In genomic region chr16:8424161-8424970, GRCm38 (mm10) we compare ENCODE assay signal across 8 mouse cellular contexts. TPM values are rescaled to one million over a fixed set of nuclear protein-coding genes. Genes with fewer than 3 reads are reported as not detected.
DNase-seq lines count a peak whose midpoint lies in the region; ATAC-seq lines count a peak whose summit lies in the region.

No protein-coding gene starts in this region.

- H3K27me3 ChIP-seq in hindbrain, embryonic 11.5 days (ENCODE audit: control insufficient read depth, insufficient read depth, low read length): peaks cover 31% of the 10 kb centered on the region

- WGBS in hindbrain, embryonic 11.5 days: 4% methylated on average over 43 of the region's 43 CpGs

- peak overlapping the region; percentile 28 for H3K4me3 ChIP-seq in hindbrain, embryonic 11.5 days (ENCODE audit: low read depth, low read length)

- H3K4me2 ChIP-seq in hindbrain, embryonic 11.5 days (replicated peaks; ENCODE audit: low read depth, low read length): peak overlapping the region; percentile 63

- H3K9me3 ChIP-seq in hindbrain, embryonic 11.5 days (ENCODE audit: control insufficient read depth, low read length): no peaks in the 10 kb centered on the region

- peak; percentile 13 for DNase-seq in embryo, embryonic 10.5 days (ENCODE audit: low spot score)
- no peak for DNase-seq in embryo, embryonic 11 days
- DNase-seq in WW6 (ENCODE audit: low read depth, low spot score): peak; percentile 13
- peak; percentile 28 for DNase-seq in hindbrain, embryonic 11.5 days (ENCODE audit: low spot score)
- peak; percentile 68 to 80 for DNase-seq in left cerebral cortex, postnatal 36 days (ENCODE audit: low spot score in 2 of 2)
- peak; percentile 77 for DNase-seq in right cerebral cortex, postnatal 25 days
- DNase-seq in urinary bladder, postnatal 10 days (ENCODE audit: low spot score): no peak
- no peak for DNase-seq in gastrocnemius, postnatal 14 days

- no peak overlapping the region for H3K27ac ChIP-seq in hindbrain, embryonic 11.5 days (ENCODE audit: low read depth, low read length)

- H3K4me1 ChIP-seq in hindbrain, embryonic 11.5 days (replicated peaks; ENCODE audit: control insufficient read depth, insufficient read depth, low read length): no peaks in the 10 kb centered on the region

- intact Hi-C loops in left cerebral cortex, postnatal 36 days (cut with DNase I): no loop called here
- intact Hi-C loops in gastrocnemius, postnatal 14 days (cut with DNase I; ENCODE audit: low total_unique reads): no loop called here

- no peak overlapping the region for H3K9ac ChIP-seq in hindbrain, embryonic 11.5 days (ENCODE audit: low read depth, low read length)

- ATAC-seq in hindbrain, embryonic 11.5 days (ENCODE audit: low FRiP score): no peak

- no peaks in the 10 kb centered on the region for H3K36me3 ChIP-seq in hindbrain, embryonic 11.5 days (ENCODE audit: control insufficient read depth, insufficient read depth, low read length)

RNA-seq across cellular contexts. Expression of gene Tmem114, which starts 0.6 kb away (rescaled TPM):
- polyA plus RNA-seq in hindbrain, embryonic 11.5 days (2014; fragmentation: Nextera tagmentation; extraction: Ambion mirVana): 0.12 TPM in 1 of 2 replicates, not detected in the other
- total RNA-seq in left cerebral cortex, postnatal 36 days (2021): 1 to 10 TPM; 1.5 to 1.8 TPM
- total RNA-seq in gastrocnemius, postnatal 14 days (2021): not detected

RNA-seq across cellular contexts. Expression of gene Mettl22, which starts 46.2 kb away (rescaled TPM):
- 21.1 and 24.2 TPM in 2 replicates for polyA plus RNA-seq in hindbrain, embryonic 11.5 days (2014; fragmentation: Nextera tagmentation; extraction: Ambion mirVana)
- total RNA-seq in left cerebral cortex, postnatal 36 days (2021): 10 to 100 TPM; 26.4 to 27.9 TPM
- total RNA-seq in gastrocnemius, postnatal 14 days (2021): 10 to 100 TPM; 61.1 to 67.3 TPM

Comparison
In these comparisons a context has a peak if more than half of its experiments do, and no peak if none do; other contexts are left out.
1. DNase-seq: peak in embryo, embryonic 10.5 days (single experiment), WW6 (single experiment), hindbrain, embryonic 11.5 days (single experiment), left cerebral cortex, postnatal 36 days (2 of 2) and right cerebral cortex, postnatal 25 days (single experiment); none in embryo, embryonic 11 days (single experiment), urinary bladder, postnatal 10 days (single experiment) and gastrocnemius, postnatal 14 days (single experiment).